Mouse (Mus musculus) CH12.LX (cell line): ENCODE data around the gene Fbxl14. TPM values are rescaled to one million over a fixed set of nuclear protein-coding genes. Genes with fewer than 3 reads are reported as not detected.

Source experiments
- DNase-seq: peaks from one replicate; pipeline ENCODE4 v3.0.0-alpha.2; 2013; ENCODE audit errors: extremely low read depth
- H3K27ac ChIP-seq: 2 replicates; pipeline ENCODE4 v1.5.1; 2012; ENCODE audit warnings: low read depth, mild to moderate bottlenecking, control low read depth, moderate library complexity; ENCODE audit not compliant: insufficient read depth
- H3K27me3 ChIP-seq: replicated peaks from 2 replicates; pipeline ENCODE3; 2012; ENCODE audit warnings: inconsistent platforms
- H3K36me3 ChIP-seq, 2 experiments: replicated peaks in 1 of 2; 2 replicates each; pipeline versions ENCODE3 to v1.6.1; 2012; ENCODE audit warnings: inconsistent platforms in 1 of 2, low read length in 1 of 2, mild to moderate bottlenecking in 1 of 2, mixed read lengths in 1 of 2, moderate library complexity in 1 of 2; ENCODE audit not compliant: control insufficient read depth in 1 of 2, insufficient read depth in 1 of 2
- H3K4me1 ChIP-seq, 2 experiments: 2 replicates each; pipeline ENCODE4 v1.6.1; 2012; ENCODE audit warnings: inconsistent platforms in 1 of 2, moderate library complexity in 1 of 2; ENCODE audit not compliant: insufficient read depth in 2 of 2, control insufficient read depth in 1 of 2
- H3K4me2 ChIP-seq: 2 replicates; pipeline ENCODE4 v1.6.1; 2012; ENCODE audit warnings: low read depth, mild to moderate bottlenecking, control low read depth; ENCODE audit not compliant: poor library complexity, insufficient read depth, severe bottlenecking
- H3K4me3 ChIP-seq, 3 experiments: fragments of 150-350 bp in 1 of 3; sonication (generic) in 1 of 3; replicated peaks in 1 of 3; 2 replicates each; pipeline versions ENCODE3 to v1.5.1; 2011 to 2012; ENCODE audit warnings: low read depth in 2 of 3, low read length in 2 of 3, mild to moderate bottlenecking in 2 of 3, moderate library complexity in 2 of 3, control low read depth in 1 of 3, improper control_type of control experiment in 1 of 3, inconsistent platforms in 1 of 3, mixed read lengths in 1 of 3; ENCODE audit not compliant: poor library complexity in 1 of 3
- H3K79me2 ChIP-seq: replicated peaks from 2 replicates; pipeline ENCODE4 v1.6.1; 2012; ENCODE audit warnings: mild to moderate bottlenecking, moderate library complexity; ENCODE audit not compliant: control insufficient read depth, poor library complexity, insufficient read depth, severe bottlenecking; ENCODE audit errors: extremely low read depth
- H3K9ac ChIP-seq: 2 replicates; pipeline ENCODE4 v1.6.1; 2012; ENCODE audit warnings: low read depth, mild to moderate bottlenecking, control low read depth, moderate library complexity; ENCODE audit not compliant: insufficient read depth
- H3K9me3 ChIP-seq: replicated peaks from 2 replicates; pipeline ENCODE3; 2012; ENCODE audit warnings: low read length, inconsistent platforms, mixed read lengths
- BHLHE40 ChIP-seq: IDR thresholded peaks from 2 replicates; pipeline ENCODE4 v1.6.1; 2011; ENCODE audit warnings: mild to moderate bottlenecking, low read depth, low read length, improper control_type of control experiment
- CTCF ChIP-seq, 2 experiments: IDR thresholded peaks in 1 of 2; conservative IDR thresholded peaks in 1 of 2; 2 replicates each; pipeline ENCODE4 v1.5.1; 2011 to 2012; ENCODE audit warnings: low read depth in 2 of 2, low read length in 2 of 2, improper control_type of control experiment in 1 of 2, inconsistent platforms in 1 of 2, mild to moderate bottlenecking in 1 of 2, moderate library complexity in 1 of 2
- ELF1 ChIP-seq: IDR thresholded peaks from 2 replicates; pipeline ENCODE4 v1.6.1; 2014; ENCODE audit warnings: low read depth, mild to moderate bottlenecking, inconsistent platforms, low read length, improper control_type of control experiment
- GABPA ChIP-seq: IDR thresholded peaks from 2 replicates; pipeline ENCODE4 v1.6.1; 2012; ENCODE audit warnings: low read depth, low read length, improper control_type of control experiment, inconsistent platforms; ENCODE audit not compliant: insufficient replicate concordance
- KAT2A ChIP-seq: IDR thresholded peaks from 2 replicates; pipeline ENCODE4 v1.6.1; 2012; ENCODE audit warnings: low read length, improper control_type of control experiment, inconsistent platforms; ENCODE audit not compliant: insufficient replicate concordance
- MAZ ChIP-seq: IDR thresholded peaks from 2 replicates; pipeline ENCODE4 v1.6.1; 2012; ENCODE audit warnings: low read depth, mild to moderate bottlenecking, inconsistent platforms, low read length, improper control_type of control experiment, moderate library complexity
- MEF2A ChIP-seq: IDR thresholded peaks from 2 replicates; pipeline ENCODE4 v1.6.1; 2014; ENCODE audit warnings: low read depth, mild to moderate bottlenecking, inconsistent platforms, low read length, improper control_type of control experiment, borderline replicate concordance
- MYC ChIP-seq: IDR thresholded peaks from 2 replicates; pipeline ENCODE4 v1.6.1; 2011; ENCODE audit warnings: low read depth, mild to moderate bottlenecking, improper control_type of control experiment, low read length
- POLR2AphosphoS2 ChIP-seq: IDR thresholded peaks from 2 replicates; pipeline ENCODE4 v1.6.1; 2011; ENCODE audit warnings: low read depth, low read length, improper control_type of control experiment
- RCOR1 ChIP-seq: conservative IDR thresholded peaks from 2 replicates; pipeline ENCODE4 v1.6.1; 2012; ENCODE audit warnings: low read depth, mild to moderate bottlenecking, inconsistent platforms, low read length, improper control_type of control experiment
- SIN3A ChIP-seq: IDR thresholded peaks from 2 replicates; pipeline ENCODE4 v1.6.1; 2012; ENCODE audit warnings: low read length, improper control_type of control experiment, inconsistent platforms
- TBP ChIP-seq: conservative IDR thresholded peaks from 2 replicates; pipeline ENCODE4 v1.6.1; 2011; ENCODE audit warnings: low read depth, low read length, improper control_type of control experiment
- TCF12 ChIP-seq: IDR thresholded peaks from 2 replicates; pipeline ENCODE4 v1.6.1; 2014; ENCODE audit warnings: low read depth, mild to moderate bottlenecking, inconsistent platforms, low read length, improper control_type of control experiment
- USF1 ChIP-seq: IDR thresholded peaks from 2 replicates; pipeline ENCODE4 v1.6.1; 2014; ENCODE audit warnings: low read depth, mild to moderate bottlenecking, inconsistent platforms, low read length, improper control_type of control experiment
- ZMIZ1 ChIP-seq: IDR thresholded peaks from 2 replicates; pipeline ENCODE4 v1.6.1; 2012; ENCODE audit warnings: low read depth, mild to moderate bottlenecking, inconsistent platforms, low read length, improper control_type of control experiment
- dilution Hi-C: fragments of 300-500 bp; cut with MboI; formaldehyde crosslinking; loops from 2 replicates; pipeline ENCODE4 v1.14.3; 2020; ENCODE audit warnings: low sequenced_read_pairs; ENCODE audit not compliant: extremely low pct_unique_long_range_greater_than_20kb, extremely low pct_ligation_motif_present
- in situ Hi-C: fragments of 300-500 bp; cut with MboI; formaldehyde crosslinking; loops from 3 replicates; pipeline ENCODE4 v1.14.3; 2019; ENCODE audit warnings: low sequenced_read_pairs, low pct_ligation_motif_present, low pct_unique_long_range_greater_than_20kb, mixed read lengths
- polyA plus RNA-seq: library from polyadenylated mRNA; unstranded; fragments of >175 nt; gene quantifications from 2 replicates; pipeline ENCODE4 v1.2.1, GENCODE M21; 2012; ENCODE audit warnings: low read depth; ENCODE audit not compliant: insufficient read length
- total RNA-seq, 2 experiments: library from RNA; depleted of rRNA; stranded (reverse); fragments of 300-350 nt in 1 of 2; fragments of >200 nt in 1 of 2; gene quantifications; 2 replicates each; pipeline ENCODE4 v1.2.3; 2012 to 2014

Gene Fbxl14
- total and polyA plus RNA-seq, 3 experiments, result 29.9 to 32.0 (median 30.3) TPM

- DNase-seq, result no peak
- H3K4me2 ChIP-seq, result no peak overlapping the region
- in situ Hi-C loops, result loop anchor here (10.0 to 25.0 kb wide), 4 partner anchors 300 to 825 kb away; partner anchors contain the start of gene Rad52
- peaks cover 9% of the 10 kb centered on the region for H3K79me2 ChIP-seq
- H3K36me3 ChIP-seq, result peaks cover 4 to 24% of the 10 kb centered on the region in 2 experiments
- TF ChIP-seq RCOR1, result no peak
- no peak for TF ChIP-seq POLR2AphosphoS2
- no peak for TF ChIP-seq TBP
- no peak for TF ChIP-seq USF1
- no peak for TF ChIP-seq MYC
- TF ChIP-seq MEF2A, result no peak
- TF ChIP-seq ELF1, result no peak
- TF ChIP-seq GABPA, result no peak
- no peak for TF ChIP-seq CTCF (conservative IDR thresholded peaks at IDR 0.05 in 1 of 2, IDR thresholded peaks at IDR 0.05 in 1 of 2; ENCODE audit: low read depth in 2 of 2, low read length in 2 of 2)
- TF ChIP-seq TCF12, result no peak
- no peak for TF ChIP-seq KAT2A
- TF ChIP-seq MAZ, result no peak
- no peak for TF ChIP-seq ZMIZ1
- no peak for TF ChIP-seq BHLHE40
- no peak for TF ChIP-seq SIN3A
- H3K27me3 ChIP-seq, result no peaks in the 10 kb centered on the region
- dilution Hi-C loops, result no loop called here
- no peak overlapping the region for H3K9ac ChIP-seq
- H3K4me3 ChIP-seq, result no peak overlapping the region
- H3K9me3 ChIP-seq, result no peaks in the 10 kb centered on the region
- peaks cover 4 to 15% of the 10 kb centered on the region in 2 experiments; a peak in 3 of 4 replicates for H3K4me1 ChIP-seq
- H3K27ac ChIP-seq, result no peak overlapping the region
These were observed 7.6 kb downstream of the Fbxl14 start for GRCm38 (mm10) chr6:119487085-119487458.

- DNase-seq, result no peak
- Histone ChIP-seq H3K4me3 (no peak overlapping the region), H3K27ac (no peak overlapping the region), H3K9me3 (no peaks in the 10 kb centered on the region), H3K4me1 (peaks cover 4 to 15% of the 10 kb centered on the region in 2 experiments; a peak in 3 of 4 replicates), H3K79me2 (peaks cover 6% of the 10 kb centered on the region), H3K27me3 (no peaks in the 10 kb centered on the region), H3K4me2 (no peak overlapping the region), H3K36me3 (peaks cover 4 to 24% of the 10 kb centered on the region in 2 experiments), H3K9ac (no peak overlapping the region)
- dilution Hi-C loops (no loop called here), in situ Hi-C loops (loop anchor here (10.0 to 25.0 kb wide), 4 partner anchors 300 to 825 kb away; partner anchors contain the start of gene Rad52)
- TF ChIP-seq ELF1 (no peak), BHLHE40 (no peak)
These were observed 8.2 kb downstream of the Fbxl14 start for GRCm38 (mm10) chr6:119487619-119488018.
